Mouse (Mus musculus) CH12.LX (cell line): ENCODE measurements around the gene Prox1. TPM values are rescaled to one million over a fixed set of nuclear protein-coding genes. Genes with fewer than 3 reads are reported as not detected.

ENCODE experiments used
- DNase-seq: peaks from one replicate; pipeline ENCODE4 v3.0.0-alpha.2; 2013; ENCODE audit errors: extremely low read depth
- H3K27ac ChIP-seq: 2 replicates; pipeline ENCODE4 v1.5.1; 2012; ENCODE audit warnings: low read depth, mild to moderate bottlenecking, control low read depth, moderate library complexity; ENCODE audit not compliant: insufficient read depth
- H3K27me3 ChIP-seq: replicated peaks from 2 replicates; pipeline ENCODE3; 2012; ENCODE audit warnings: inconsistent platforms
- H3K36me3 ChIP-seq, 2 experiments: replicated peaks in 1 of 2; 2 replicates each; pipeline versions ENCODE3 to v1.6.1; 2012; ENCODE audit warnings: inconsistent platforms in 1 of 2, low read length in 1 of 2, mild to moderate bottlenecking in 1 of 2, mixed read lengths in 1 of 2, moderate library complexity in 1 of 2; ENCODE audit not compliant: control insufficient read depth in 1 of 2, insufficient read depth in 1 of 2
- H3K4me1 ChIP-seq, 2 experiments: 2 replicates each; pipeline ENCODE4 v1.6.1; 2012; ENCODE audit warnings: inconsistent platforms in 1 of 2, moderate library complexity in 1 of 2; ENCODE audit not compliant: insufficient read depth in 2 of 2, control insufficient read depth in 1 of 2
- H3K4me2 ChIP-seq: 2 replicates; pipeline ENCODE4 v1.6.1; 2012; ENCODE audit warnings: low read depth, mild to moderate bottlenecking, control low read depth; ENCODE audit not compliant: poor library complexity, insufficient read depth, severe bottlenecking
- H3K4me3 ChIP-seq, 3 experiments: fragments of 150-350 bp in 1 of 3; sonication (generic) in 1 of 3; replicated peaks in 1 of 3; 2 replicates each; pipeline versions ENCODE3 to v1.5.1; 2011 to 2012; ENCODE audit warnings: low read depth in 2 of 3, low read length in 2 of 3, mild to moderate bottlenecking in 2 of 3, moderate library complexity in 2 of 3, control low read depth in 1 of 3, improper control_type of control experiment in 1 of 3, inconsistent platforms in 1 of 3, mixed read lengths in 1 of 3; ENCODE audit not compliant: poor library complexity in 1 of 3
- H3K79me2 ChIP-seq: replicated peaks from 2 replicates; pipeline ENCODE4 v1.6.1; 2012; ENCODE audit warnings: mild to moderate bottlenecking, moderate library complexity; ENCODE audit not compliant: control insufficient read depth, poor library complexity, insufficient read depth, severe bottlenecking; ENCODE audit errors: extremely low read depth
- H3K9ac ChIP-seq: 2 replicates; pipeline ENCODE4 v1.6.1; 2012; ENCODE audit warnings: low read depth, mild to moderate bottlenecking, control low read depth, moderate library complexity; ENCODE audit not compliant: insufficient read depth
- H3K9me3 ChIP-seq: replicated peaks from 2 replicates; pipeline ENCODE3; 2012; ENCODE audit warnings: low read length, inconsistent platforms, mixed read lengths
- BHLHE40 ChIP-seq: IDR thresholded peaks from 2 replicates; pipeline ENCODE4 v1.6.1; 2011; ENCODE audit warnings: mild to moderate bottlenecking, low read depth, low read length, improper control_type of control experiment
- CHD1 ChIP-seq: IDR thresholded peaks from 2 replicates; pipeline ENCODE4 v1.6.1; 2012; ENCODE audit warnings: low read depth, low read length, improper control_type of control experiment, inconsistent platforms
- CHD2 ChIP-seq: IDR thresholded peaks from 2 replicates; pipeline ENCODE4 v1.6.1; 2011; ENCODE audit warnings: low read length, improper control_type of control experiment
- CTCF ChIP-seq, 2 experiments: IDR thresholded peaks in 1 of 2; conservative IDR thresholded peaks in 1 of 2; 2 replicates each; pipeline ENCODE4 v1.5.1; 2011 to 2012; ENCODE audit warnings: low read depth in 2 of 2, low read length in 2 of 2, improper control_type of control experiment in 1 of 2, inconsistent platforms in 1 of 2, mild to moderate bottlenecking in 1 of 2, moderate library complexity in 1 of 2
- E2F4 ChIP-seq: IDR thresholded peaks from 2 replicates; pipeline ENCODE4 v1.6.1; 2011; ENCODE audit warnings: low read depth, low read length, improper control_type of control experiment; ENCODE audit not compliant: insufficient replicate concordance
- ELF1 ChIP-seq: IDR thresholded peaks from 2 replicates; pipeline ENCODE4 v1.6.1; 2014; ENCODE audit warnings: low read depth, mild to moderate bottlenecking, inconsistent platforms, low read length, improper control_type of control experiment
- EP300 ChIP-seq: IDR thresholded peaks from 2 replicates; pipeline ENCODE4 v1.6.1; 2011; ENCODE audit warnings: low read length, improper control_type of control experiment
- ETS1 ChIP-seq: conservative IDR thresholded peaks from 2 replicates; pipeline ENCODE4 v1.6.1; 2012; ENCODE audit warnings: low read depth, mild to moderate bottlenecking, inconsistent platforms, low read length, improper control_type of control experiment, moderate library complexity
- GABPA ChIP-seq: IDR thresholded peaks from 2 replicates; pipeline ENCODE4 v1.6.1; 2012; ENCODE audit warnings: low read depth, low read length, improper control_type of control experiment, inconsistent platforms; ENCODE audit not compliant: insufficient replicate concordance
- HCFC1 ChIP-seq: IDR thresholded peaks from 2 replicates; pipeline ENCODE4 v1.6.1; 2012; ENCODE audit warnings: low read depth, mild to moderate bottlenecking, inconsistent platforms, low read length, improper control_type of control experiment
- IRF4 ChIP-seq: IDR thresholded peaks from 2 replicates; pipeline ENCODE4 v1.6.1; 2014; ENCODE audit warnings: low read depth, mild to moderate bottlenecking, inconsistent platforms, low read length, improper control_type of control experiment
- JUN ChIP-seq: IDR thresholded peaks from 2 replicates; pipeline ENCODE4 v1.6.1; 2011; ENCODE audit warnings: low read depth, mild to moderate bottlenecking, low read length, improper control_type of control experiment, moderate library complexity; ENCODE audit not compliant: insufficient read depth
- JUND ChIP-seq: conservative IDR thresholded peaks from 2 replicates; pipeline ENCODE4 v1.6.1; 2011; ENCODE audit warnings: low read depth, low read length, improper control_type of control experiment
- KAT2A ChIP-seq: IDR thresholded peaks from 2 replicates; pipeline ENCODE4 v1.6.1; 2012; ENCODE audit warnings: low read length, improper control_type of control experiment, inconsistent platforms; ENCODE audit not compliant: insufficient replicate concordance
- MAFK ChIP-seq: IDR thresholded peaks from 2 replicates; pipeline ENCODE4 v1.6.1; 2011; ENCODE audit warnings: low read length, improper control_type of control experiment; ENCODE audit not compliant: insufficient replicate concordance
- MAX ChIP-seq: IDR thresholded peaks from 2 replicates; pipeline ENCODE4 v1.6.1; 2011; ENCODE audit warnings: low read length, improper control_type of control experiment
- MAZ ChIP-seq: IDR thresholded peaks from 2 replicates; pipeline ENCODE4 v1.6.1; 2012; ENCODE audit warnings: low read depth, mild to moderate bottlenecking, inconsistent platforms, low read length, improper control_type of control experiment, moderate library complexity
- MEF2A ChIP-seq: IDR thresholded peaks from 2 replicates; pipeline ENCODE4 v1.6.1; 2014; ENCODE audit warnings: low read depth, mild to moderate bottlenecking, inconsistent platforms, low read length, improper control_type of control experiment, borderline replicate concordance
- MXI1 ChIP-seq: IDR thresholded peaks from 2 replicates; pipeline ENCODE4 v1.6.1; 2011; ENCODE audit warnings: mild to moderate bottlenecking, low read depth, low read length, improper control_type of control experiment
- MYC ChIP-seq: IDR thresholded peaks from 2 replicates; pipeline ENCODE4 v1.6.1; 2011; ENCODE audit warnings: low read depth, mild to moderate bottlenecking, improper control_type of control experiment, low read length
- NELFE ChIP-seq: IDR thresholded peaks from 2 replicates; pipeline ENCODE4 v1.6.1; 2011; ENCODE audit warnings: low read depth, low read length, improper control_type of control experiment
- NRF1 ChIP-seq: IDR thresholded peaks from 2 replicates; pipeline ENCODE4 v1.6.1; 2014; ENCODE audit warnings: low read depth, mild to moderate bottlenecking, inconsistent platforms, low read length, improper control_type of control experiment, moderate library complexity
- PAX5 ChIP-seq: IDR thresholded peaks from 2 replicates; pipeline ENCODE4 v1.6.1; 2012; ENCODE audit warnings: low read length, inconsistent platforms, mixed read lengths
- POLR2A ChIP-seq: IDR thresholded peaks from 2 replicates; pipeline ENCODE4 v1.6.1; 2011; ENCODE audit warnings: low read depth, mild to moderate bottlenecking, improper control_type of control experiment, low read length
- POLR2AphosphoS2 ChIP-seq: IDR thresholded peaks from 2 replicates; pipeline ENCODE4 v1.6.1; 2011; ENCODE audit warnings: low read depth, low read length, improper control_type of control experiment
- RAD21 ChIP-seq: IDR thresholded peaks from 2 replicates; pipeline ENCODE4 v1.6.1; 2011; ENCODE audit warnings: low read depth, mild to moderate bottlenecking, low read length, improper control_type of control experiment, moderate library complexity
- RCOR1 ChIP-seq: conservative IDR thresholded peaks from 2 replicates; pipeline ENCODE4 v1.6.1; 2012; ENCODE audit warnings: low read depth, mild to moderate bottlenecking, inconsistent platforms, low read length, improper control_type of control experiment
- SIN3A ChIP-seq: IDR thresholded peaks from 2 replicates; pipeline ENCODE4 v1.6.1; 2012; ENCODE audit warnings: low read length, improper control_type of control experiment, inconsistent platforms
- SMC3 ChIP-seq: IDR thresholded peaks from 2 replicates; pipeline ENCODE4 v1.6.1; 2011; ENCODE audit warnings: low read depth, low read length, improper control_type of control experiment
- TBP ChIP-seq: conservative IDR thresholded peaks from 2 replicates; pipeline ENCODE4 v1.6.1; 2011; ENCODE audit warnings: low read depth, low read length, improper control_type of control experiment
- TCF12 ChIP-seq: IDR thresholded peaks from 2 replicates; pipeline ENCODE4 v1.6.1; 2014; ENCODE audit warnings: low read depth, mild to moderate bottlenecking, inconsistent platforms, low read length, improper control_type of control experiment
- UBTF ChIP-seq: IDR thresholded peaks from 2 replicates; pipeline ENCODE4 v1.6.1; 2012; ENCODE audit warnings: low read depth, mild to moderate bottlenecking, inconsistent platforms, low read length, improper control_type of control experiment, moderate library complexity
- USF1 ChIP-seq: IDR thresholded peaks from 2 replicates; pipeline ENCODE4 v1.6.1; 2014; ENCODE audit warnings: low read depth, mild to moderate bottlenecking, inconsistent platforms, low read length, improper control_type of control experiment
- USF2 ChIP-seq: conservative IDR thresholded peaks from 2 replicates; pipeline ENCODE4 v1.6.1; 2011; ENCODE audit warnings: low read depth, low read length, improper control_type of control experiment
- ZC3H11A ChIP-seq: IDR thresholded peaks from 2 replicates; pipeline ENCODE4 v1.6.1; 2012; ENCODE audit warnings: low read depth, mild to moderate bottlenecking, inconsistent platforms, low read length, improper control_type of control experiment
- ZKSCAN1 ChIP-seq: IDR thresholded peaks from 2 replicates; pipeline ENCODE4 v1.6.1; 2012; ENCODE audit warnings: low read depth, inconsistent platforms, low read length, improper control_type of control experiment, borderline replicate concordance
- ZMIZ1 ChIP-seq: IDR thresholded peaks from 2 replicates; pipeline ENCODE4 v1.6.1; 2012; ENCODE audit warnings: low read depth, mild to moderate bottlenecking, inconsistent platforms, low read length, improper control_type of control experiment
- ZNF384 ChIP-seq: IDR thresholded peaks from 2 replicates; pipeline ENCODE4 v1.6.1; 2012; ENCODE audit warnings: low read depth, low read length, improper control_type of control experiment, inconsistent platforms
- dilution Hi-C: fragments of 300-500 bp; cut with MboI; formaldehyde crosslinking; loops from 2 replicates; pipeline ENCODE4 v1.14.3; 2020; ENCODE audit warnings: low sequenced_read_pairs; ENCODE audit not compliant: extremely low pct_unique_long_range_greater_than_20kb, extremely low pct_ligation_motif_present
- in situ Hi-C: fragments of 300-500 bp; cut with MboI; formaldehyde crosslinking; loops from 3 replicates; pipeline ENCODE4 v1.14.3; 2019; ENCODE audit warnings: low sequenced_read_pairs, low pct_ligation_motif_present, low pct_unique_long_range_greater_than_20kb, mixed read lengths
- polyA plus RNA-seq: library from polyadenylated mRNA; unstranded; fragments of >175 nt; gene quantifications from 2 replicates; pipeline ENCODE4 v1.2.1, GENCODE M21; 2012; ENCODE audit warnings: low read depth; ENCODE audit not compliant: insufficient read length
- total RNA-seq, 2 experiments: library from RNA; depleted of rRNA; stranded (reverse); fragments of 300-350 nt in 1 of 2; fragments of >200 nt in 1 of 2; gene quantifications; 2 replicates each; pipeline ENCODE4 v1.2.3; 2012 to 2014

Prox1 gene
- total and polyA plus RNA-seq, 3 experiments = 0.04 to 0.27 TPM; not detected in 1

DNA sequence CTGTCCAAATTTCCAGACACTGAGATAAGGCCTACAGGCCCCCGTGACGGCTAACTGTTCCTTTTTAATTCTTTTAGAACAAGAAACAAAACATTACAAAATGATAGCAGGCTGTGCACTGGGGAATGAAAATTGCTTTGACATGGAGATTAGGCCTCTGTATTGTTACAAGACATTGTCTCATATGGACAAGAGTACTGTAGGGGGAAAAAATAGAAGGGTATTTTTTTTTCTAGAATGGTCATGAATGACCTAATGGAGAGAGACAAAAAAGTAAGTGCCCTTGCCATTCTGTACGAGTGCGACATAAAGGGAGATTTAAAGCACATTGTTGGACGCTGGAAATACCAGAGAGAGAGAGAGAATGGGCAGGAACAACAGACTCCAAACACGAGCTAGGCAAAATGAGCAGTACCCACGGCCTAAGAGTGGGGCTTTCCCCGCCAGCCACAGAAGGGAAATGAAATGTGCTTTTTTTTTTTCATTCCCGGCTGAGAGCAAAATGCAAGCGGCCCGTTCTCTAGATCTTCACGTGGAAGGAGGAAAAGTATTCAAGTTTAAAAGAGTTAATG is 21.8 kb downstream of the Prox1 start:
- H3K9me3 ChIP-seq = no peaks in the 10 kb centered on the region
- H3K9ac ChIP-seq = no peak overlapping the region
- no peaks in the 10 kb centered on the region for H3K36me3 ChIP-seq
- H3K27me3 ChIP-seq = peaks cover 38% of the 10 kb centered on the region
- dilution Hi-C loops (no loop called here), in situ Hi-C loops (no loop called here)
- peak; percentile 37 for DNase-seq
- no peak for TF ChIP-seq POLR2A
- TF ChIP-seq E2F4 = no peak
- TF ChIP-seq ZC3H11A = no peak
- peak; percentile 67 for TF ChIP-seq EP300
- no peak for TF ChIP-seq SMC3
- TF ChIP-seq IRF4 = peak; percentile 77
- no peak for TF ChIP-seq TCF12
- TF ChIP-seq JUND = no peak
- no peak for TF ChIP-seq ZMIZ1
- TF ChIP-seq PAX5 = no peak
- TF ChIP-seq ELF1 = no peak
- TF ChIP-seq KAT2A = no peak
- no peak for TF ChIP-seq RAD21
- no peak for TF ChIP-seq MAFK
- TF ChIP-seq NELFE = no peak
- no peak for TF ChIP-seq GABPA
- TF ChIP-seq MYC = 0 out of 2 replicates have a peak, but pooled peaks have one; percentile 45
- no peak for TF ChIP-seq ETS1
- TF ChIP-seq MAX = peak; percentile 48; the same call in 1 of the 2 replicates
- no peak for TF ChIP-seq RCOR1
- no peak for TF ChIP-seq CHD2
- TF ChIP-seq SIN3A = no peak
- no peak for TF ChIP-seq ZKSCAN1
- TF ChIP-seq MXI1 = no peak
- no peak for TF ChIP-seq MEF2A
- TF ChIP-seq CTCF (conservative IDR thresholded peaks at IDR 0.05 in 1 of 2, IDR thresholded peaks at IDR 0.05 in 1 of 2; ENCODE audit: low read depth in 2 of 2, low read length in 2 of 2) = no peak
- no peak for TF ChIP-seq UBTF
- no peak for TF ChIP-seq CHD1
- no peak for TF ChIP-seq USF2
- no peak for TF ChIP-seq JUN
- no peak for TF ChIP-seq POLR2AphosphoS2
- TF ChIP-seq ZNF384 = peak; percentile 94
- no peak for TF ChIP-seq NRF1
- no peak for TF ChIP-seq USF1
- TF ChIP-seq TBP = no peak
- no peak for TF ChIP-seq MAZ
- no peak for TF ChIP-seq HCFC1
- TF ChIP-seq BHLHE40 = peak; percentile 67
- H3K27ac ChIP-seq = no peak overlapping the region
- no peaks in the 10 kb centered on the region for H3K79me2 ChIP-seq
- no peak overlapping the region for H3K4me2 ChIP-seq
- no peak overlapping the region for H3K4me3 ChIP-seq
- H3K4me1 ChIP-seq = peaks cover 0 to 15% of the 10 kb centered on the region in 2 experiments; a peak in 2 of 4 replicates
